Mouse (Mus musculus): ENCODE data around the gene Fhad1. TPM values are rescaled to one million over a fixed set of nuclear protein-coding genes. Genes with fewer than 3 reads are reported as not detected.

Gene Fhad1
- total RNA-seq, 2 experiments from 2014 or later: 8.6 to 9.7 TPM

DNA sequence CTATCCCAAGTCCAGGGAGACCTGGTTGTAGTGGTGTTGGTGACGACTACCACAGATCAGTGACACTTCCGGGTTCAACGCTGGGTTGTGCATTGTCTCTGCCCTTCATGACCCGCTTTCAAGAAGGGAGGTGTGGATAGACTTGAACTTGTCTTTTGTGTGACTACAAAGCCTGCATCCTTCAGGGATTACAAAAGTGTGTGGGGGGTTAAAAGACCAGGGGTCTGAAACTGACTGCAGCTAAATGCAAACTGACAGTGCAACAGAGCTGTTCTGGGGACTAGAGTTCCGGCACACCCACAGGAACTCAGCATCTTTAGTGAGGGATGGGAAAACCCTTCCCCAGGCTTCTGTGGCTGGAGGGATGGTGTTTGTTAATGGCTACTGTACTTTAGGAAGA, 83.4 kb downstream of the Fhad1 start:
- no peak for DNase-seq

DNA sequence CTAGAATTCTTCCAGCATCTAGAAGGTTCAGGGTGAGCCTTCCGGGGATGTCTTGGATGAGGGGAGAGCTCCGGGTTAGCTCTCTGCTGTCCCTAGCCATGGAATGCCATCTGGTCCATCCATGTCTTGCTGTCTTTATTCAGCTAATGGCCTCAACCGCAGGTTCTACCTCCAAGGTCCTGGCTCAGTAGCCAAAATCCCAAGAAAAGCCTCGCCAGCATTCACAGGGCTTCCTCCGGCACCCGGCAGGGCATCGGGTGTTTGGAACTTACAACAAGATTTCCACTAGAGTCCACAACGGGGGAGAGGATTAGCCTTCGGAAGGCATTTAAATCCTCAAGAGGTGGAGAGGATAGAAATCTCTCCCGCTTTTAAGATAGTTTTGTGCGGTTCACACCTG, 84.9 kb downstream of the Fhad1 start:
- no peak for DNase-seq

GRCm38 (mm10) chr4:141928881-141929281, 86.0 kb downstream of the Fhad1 start:
- DNase-seq: peak in 1 of 2 experiments; percentile 26

- no peak for DNase-seq
Observed at GRCm38 (mm10) chr4:141925781-141926345, 89.0 kb downstream of the Fhad1 start.

- DNase-seq: peak in 1 of 2 experiments; percentile 27
Observed at GRCm38 (mm10) chr4:141923961-141924360, 90.9 kb downstream of the Fhad1 start.

DNA sequence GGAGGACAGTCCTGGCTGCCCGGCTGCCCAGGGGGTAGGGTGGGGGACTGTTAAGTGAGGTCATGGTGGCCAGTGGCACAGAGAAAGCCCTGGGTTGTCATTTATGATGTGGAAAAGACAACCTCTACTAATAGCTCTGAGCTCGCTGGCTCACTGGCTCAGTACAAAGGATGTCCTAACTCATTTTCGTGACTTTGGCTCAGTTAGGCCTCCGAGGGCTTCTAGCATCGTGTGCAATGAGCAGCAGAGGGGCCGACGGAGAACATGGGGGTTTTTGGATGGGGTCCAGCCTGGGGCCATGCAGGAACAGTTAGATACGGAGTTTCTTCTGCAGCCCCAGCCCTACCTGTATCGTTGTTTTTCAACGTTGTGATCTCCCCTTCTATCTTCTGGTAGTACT, 94.5 kb downstream of the Fhad1 start:
- no peak for DNase-seq

DNA sequence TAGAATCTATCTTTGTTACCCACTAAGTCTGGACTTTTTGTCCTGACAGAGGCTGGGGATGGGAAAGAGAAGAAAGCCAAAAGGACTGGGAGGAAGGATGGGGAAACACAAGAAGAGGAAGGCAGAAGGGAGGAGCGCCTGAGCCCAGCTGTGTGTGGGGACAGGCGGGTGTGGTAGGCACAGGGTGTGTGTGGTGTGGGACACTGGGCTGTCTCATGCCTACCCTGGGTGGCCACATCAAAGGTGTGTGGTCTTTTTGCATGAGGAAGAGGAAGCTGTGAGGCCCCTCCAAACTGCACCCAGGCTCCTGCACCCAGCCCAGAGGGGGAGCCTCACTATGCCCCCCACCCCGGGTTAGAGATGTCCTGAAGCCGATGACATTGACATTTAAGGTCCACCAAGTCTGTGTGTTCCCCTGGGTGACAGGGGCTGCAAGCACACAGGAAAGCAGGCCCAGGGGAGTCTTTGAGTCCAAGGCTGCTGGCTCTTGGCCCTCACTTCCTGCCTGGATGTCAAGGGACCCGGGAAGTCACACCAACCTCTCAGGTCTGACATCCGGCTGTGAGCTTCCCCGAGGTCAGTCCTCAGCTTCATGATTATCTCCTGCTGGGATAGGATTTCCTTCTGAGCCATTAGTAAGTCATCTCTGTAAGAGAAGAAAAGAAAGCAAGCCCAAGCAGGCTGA, 97.0 kb downstream of the Fhad1 start:
- no peak for DNase-seq

DNA sequence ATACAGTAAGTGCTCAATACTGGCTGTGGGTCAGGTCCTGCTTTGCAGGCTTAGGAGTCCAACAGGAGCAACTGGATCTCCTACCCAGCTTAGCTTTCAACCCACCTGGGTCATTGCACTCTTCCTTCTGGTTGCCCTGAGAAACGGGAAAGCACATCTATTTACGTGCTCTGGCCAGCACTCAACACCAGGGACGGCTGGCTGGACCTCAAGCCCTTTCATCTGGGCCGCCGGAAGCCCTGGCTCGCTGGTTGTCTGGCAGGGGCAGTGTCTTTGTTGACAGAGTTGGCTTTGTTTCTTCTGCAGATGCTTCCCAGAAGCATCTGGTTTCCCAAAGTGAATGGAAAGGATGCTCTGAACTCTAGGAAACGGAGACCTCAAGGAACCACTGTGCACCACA, 100.8 kb downstream of the Fhad1 start:
- no peak for DNase-seq

DNA sequence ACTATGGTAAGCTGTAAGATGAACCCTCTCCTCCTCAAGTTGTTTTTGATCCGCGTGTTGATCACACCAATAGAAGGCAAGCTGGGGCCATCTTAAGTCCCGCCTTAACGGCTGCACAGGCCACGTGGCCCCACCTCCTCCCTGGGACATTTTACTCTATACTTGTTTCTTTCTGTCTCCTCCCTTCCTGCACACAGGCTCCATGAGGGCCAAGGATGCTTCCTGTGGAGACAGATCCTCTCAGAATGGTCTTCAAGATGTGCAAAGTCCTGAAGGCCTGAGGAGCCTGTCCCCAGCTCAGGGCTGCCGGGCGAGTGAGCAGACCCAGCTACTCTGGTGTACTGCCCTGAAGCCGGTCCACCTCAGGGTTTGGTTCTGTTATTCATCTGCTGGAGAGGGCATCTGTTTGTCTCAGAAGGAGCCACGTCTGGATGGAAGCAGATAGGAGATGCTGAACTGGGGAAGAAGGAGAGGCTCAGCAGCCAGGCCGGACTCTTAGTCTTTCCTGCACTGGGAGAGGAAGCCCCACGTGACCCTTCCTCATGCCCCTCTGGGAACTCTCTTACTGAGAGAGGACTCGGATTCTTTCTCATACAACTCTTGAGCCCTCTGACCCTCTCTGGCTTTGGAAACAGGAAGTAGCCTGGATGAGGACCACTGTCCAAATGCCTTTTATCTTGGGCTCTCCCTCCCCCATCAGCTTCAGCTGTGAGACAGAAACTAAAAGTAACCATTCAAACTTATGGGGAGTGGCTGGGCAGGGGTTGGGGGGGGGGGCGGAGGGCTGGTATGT, 101.5 kb downstream of the Fhad1 start:
- no peak for DNase-seq

GRCm38 (mm10) chr4:141904710-141905109, 110.2 kb downstream of the Fhad1 start:
- DNase-seq: no peak

- no peak for DNase-seq
Observed at GRCm38 (mm10) chr4:141902479-141902858, 112.4 kb downstream of the Fhad1 start.

DNA sequence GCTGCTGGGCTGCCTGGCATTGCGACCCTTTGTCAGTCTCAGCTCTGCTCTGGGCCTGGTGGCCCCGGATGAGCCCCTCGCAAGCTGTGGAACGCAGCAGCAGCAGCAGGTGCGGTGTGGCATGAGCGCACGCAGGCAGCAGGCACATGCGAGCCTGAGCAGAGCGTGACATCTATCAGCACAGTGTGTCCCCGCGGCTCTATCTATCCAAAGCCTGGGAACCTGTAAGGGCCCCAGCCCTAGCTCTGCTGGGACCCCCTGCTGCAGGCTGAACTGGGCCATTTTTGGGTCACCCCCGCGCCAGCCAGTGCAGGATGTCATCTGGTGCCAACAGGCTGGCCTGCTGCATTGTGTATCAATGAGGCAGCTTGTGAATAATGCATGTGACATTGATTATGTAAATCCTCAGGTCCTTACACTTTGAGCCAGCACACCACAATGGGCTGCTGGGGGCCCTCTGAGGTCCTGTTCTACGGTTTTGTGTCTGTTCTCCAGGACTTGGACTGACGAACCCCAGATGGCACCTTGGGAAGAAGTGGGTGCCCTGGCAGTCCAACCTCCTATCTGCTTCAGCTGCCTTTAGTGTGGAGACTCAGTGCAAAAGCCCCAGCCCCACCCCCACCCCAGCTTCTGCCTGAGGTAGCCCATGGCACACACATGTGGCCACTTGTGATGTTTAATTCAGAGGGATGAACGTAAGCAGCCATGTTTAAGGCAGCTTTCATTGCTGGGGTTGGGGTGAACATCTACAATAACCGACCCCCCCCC, 113.0 kb downstream of the Fhad1 start:
- peak in 1 of 2 experiments; percentile 61 for DNase-seq

DNA sequence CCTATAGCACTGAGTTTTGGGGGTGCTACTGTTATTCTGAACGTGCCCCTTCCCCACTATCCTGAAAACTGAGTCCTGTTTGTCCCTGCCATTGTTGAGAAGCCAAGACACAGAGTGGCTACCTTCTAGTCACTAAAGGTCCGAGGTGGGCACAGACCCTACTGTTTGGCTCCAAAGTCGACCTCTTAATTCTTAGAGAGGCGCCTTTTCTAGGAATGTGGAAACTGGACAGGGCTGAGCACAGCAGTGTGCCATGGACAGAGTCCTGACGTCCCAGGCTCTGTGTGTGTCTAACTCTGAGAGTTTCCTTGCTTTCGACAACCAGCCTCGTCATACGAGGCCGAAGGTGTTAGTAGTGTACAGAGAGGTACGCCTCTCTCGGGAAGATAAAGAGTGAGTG, 114.5 kb downstream of the Fhad1 start:
- no peak for DNase-seq

- no peak for DNase-seq
Observed at GRCm38 (mm10) chr4:141899936-141900335, 114.9 kb downstream of the Fhad1 start.

DNA sequence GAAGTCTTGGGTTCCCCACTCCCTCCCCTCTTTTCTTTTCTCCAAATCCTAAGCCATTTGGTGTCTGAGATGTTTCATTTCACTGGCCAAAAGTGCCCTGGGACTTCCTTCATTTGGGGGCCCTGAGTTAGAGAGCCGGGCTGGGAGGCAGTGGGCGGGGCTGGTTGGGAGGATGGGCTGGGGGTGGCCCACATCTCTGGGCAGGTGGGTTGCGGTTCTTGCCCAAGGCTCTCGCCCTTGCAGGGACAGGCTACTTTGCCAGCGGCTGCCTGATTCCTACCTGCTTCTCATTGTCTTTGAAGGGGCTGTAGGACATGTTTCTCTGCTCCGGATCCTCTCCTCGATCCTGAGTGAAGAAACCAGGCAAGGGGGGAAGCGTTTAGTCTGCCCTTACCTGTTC, 116.0 kb downstream of the Fhad1 start:
- DNase-seq: no peak

DNA sequence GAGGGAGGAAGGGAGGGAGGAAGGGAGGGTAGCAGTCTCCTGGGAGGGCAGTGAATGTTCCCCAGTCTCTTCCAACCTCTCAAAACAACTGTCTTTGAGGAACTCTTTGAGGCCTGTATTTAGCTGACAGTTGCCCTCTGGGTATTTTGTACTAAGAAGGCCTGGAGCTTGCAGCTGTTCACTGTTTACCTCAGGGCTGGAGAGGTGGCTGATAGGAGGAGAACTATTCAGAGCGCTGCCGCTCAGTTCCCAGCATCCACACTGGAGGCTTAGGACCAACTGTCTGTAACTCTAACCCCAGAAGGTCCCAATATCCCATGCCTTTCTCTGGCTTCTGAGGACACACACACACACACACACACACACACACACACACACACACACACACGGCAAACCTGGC, 117.0 kb downstream of the Fhad1 start:
- no peak for DNase-seq

GRCm38 (mm10) chr4:141897225-141897624, 117.7 kb downstream of the Fhad1 start:
- DNase-seq: no peak

- DNase-seq: peak in 1 of 2 experiments; percentile 36
Observed at GRCm38 (mm10) chr4:141895772-141896171, 119.1 kb downstream of the Fhad1 start.

GRCm38 (mm10) chr4:141893157-141893784, 121.6 kb downstream of the Fhad1 start:
- DNase-seq: no peak

- DNase-seq: no peak
Observed at GRCm38 (mm10) chr4:141886385-141886968, 128.4 kb downstream of the Fhad1 start.

DNA sequence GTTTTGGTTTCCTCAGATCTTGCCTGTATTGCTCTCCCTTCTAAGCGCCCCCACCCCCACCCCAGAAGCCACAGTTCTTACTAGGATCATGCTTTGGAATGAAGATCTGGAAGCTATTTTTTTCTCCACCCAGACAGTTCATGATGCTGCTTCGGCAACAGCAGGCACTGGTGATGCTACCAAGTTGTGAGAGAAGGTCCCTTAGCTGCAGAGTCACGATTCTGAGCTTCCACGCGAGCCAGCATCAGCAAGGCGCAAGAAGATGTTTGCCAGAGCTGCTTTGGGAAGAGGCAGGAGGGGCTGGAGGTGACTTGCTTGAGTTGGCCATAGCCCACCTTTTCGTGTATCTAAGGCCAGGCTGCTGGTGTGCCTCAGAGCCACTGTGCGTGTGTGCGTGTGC, 129.4 kb downstream of the Fhad1 start:
- DNase-seq: no peak

GRCm38 (mm10) chr4:141882858-141883257, 132.0 kb downstream of the Fhad1 start:
- no peak for DNase-seq

All from layer of hippocampus, postnatal 36 days (tissue).